Mouse (Mus musculus): ENCODE results near the gene Ptrh2. TPM values are rescaled to one million over a fixed set of nuclear protein-coding genes. Genes with fewer than 3 reads are reported as not detected.
A peak's percentile ranks its signal among the peaks of the same experiment; 100 is the strongest.

Gene Ptrh2
- total and polyA plus RNA-seq, 3 experiments: 29.8 to 54.5 (median 34.7) TPM

DNA sequence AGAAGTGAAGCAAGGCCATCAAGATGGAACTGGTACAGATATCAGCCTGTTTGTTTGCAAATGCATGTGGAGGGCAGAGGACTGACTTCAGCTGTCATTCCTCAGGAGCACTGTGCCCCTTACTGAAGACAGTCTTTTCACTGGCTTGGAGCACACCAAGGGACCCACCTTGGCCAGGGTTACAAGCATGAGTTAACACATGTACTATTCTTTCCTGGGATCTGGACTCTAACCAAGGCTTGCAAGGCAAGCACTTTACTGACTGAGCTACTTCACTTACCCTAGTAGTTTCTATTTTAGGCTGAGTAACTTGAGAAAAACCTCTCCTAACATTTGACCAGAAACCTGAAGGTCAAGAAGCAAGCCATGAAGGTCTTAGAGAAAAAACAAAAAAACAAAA lies 30.8 kb downstream of the Ptrh2 start:
- in situ Hi-C loops (cut with MboI; ENCODE audit: low pct_ligation_motif_present, low pct_unique_long_range_greater_than_20kb, low sequenced_read_pairs): no loop called here
- dilution Hi-C loops (cut with MboI; ENCODE audit: extremely low pct_ligation_motif_present, extremely low pct_unique_long_range_greater_than_20kb, low sequenced_read_pairs): no loop called here
- H3K27ac ChIP-seq (ENCODE audit: insufficient read depth, low read depth): 0 out of 2 replicates have a peak overlapping the region, but pooled peaks have one; percentile 28
- TF ChIP-seq ELF1 (IDR thresholded peaks at IDR 0.05; ENCODE audit: low read depth, low read length) (no peak), HCFC1 (IDR thresholded peaks at IDR 0.05; ENCODE audit: low read depth, low read length) (no peak)
- no peak for DNase-seq (ENCODE audit: extremely low read depth)
- H3K27me3 ChIP-seq (replicated peaks): no peaks in the 10 kb centered on the region
- no peak overlapping the region for H3K9ac ChIP-seq (ENCODE audit: insufficient read depth, low read depth)
- no peak overlapping the region for H3K4me2 ChIP-seq (ENCODE audit: insufficient read depth, low read depth, poor library complexity, severe bottlenecking)
- H3K9me3 ChIP-seq (replicated peaks; ENCODE audit: low read length): no peaks in the 10 kb centered on the region
- peaks cover 39% of the 10 kb centered on the region for H3K79me2 ChIP-seq (replicated peaks; ENCODE audit: control insufficient read depth, extremely low read depth, insufficient read depth, poor library complexity, severe bottlenecking)
- H3K4me3 ChIP-seq (replicated peaks in 1 of 3; ENCODE audit: low read depth in 2 of 3, low read length in 2 of 3, poor library complexity in 1 of 3): no peak overlapping the region
- peaks cover 49 to 75% of the 10 kb centered on the region in 2 experiments for H3K36me3 ChIP-seq (replicated peaks in 1 of 2; ENCODE audit: control insufficient read depth in 1 of 2, insufficient read depth in 1 of 2, low read length in 1 of 2)
- peaks cover 4 to 63% of the 10 kb centered on the region in 2 experiments; a peak in 3 of 4 replicates for H3K4me1 ChIP-seq (ENCODE audit: control insufficient read depth in 1 of 2, insufficient read depth in 2 of 2)

DNA sequence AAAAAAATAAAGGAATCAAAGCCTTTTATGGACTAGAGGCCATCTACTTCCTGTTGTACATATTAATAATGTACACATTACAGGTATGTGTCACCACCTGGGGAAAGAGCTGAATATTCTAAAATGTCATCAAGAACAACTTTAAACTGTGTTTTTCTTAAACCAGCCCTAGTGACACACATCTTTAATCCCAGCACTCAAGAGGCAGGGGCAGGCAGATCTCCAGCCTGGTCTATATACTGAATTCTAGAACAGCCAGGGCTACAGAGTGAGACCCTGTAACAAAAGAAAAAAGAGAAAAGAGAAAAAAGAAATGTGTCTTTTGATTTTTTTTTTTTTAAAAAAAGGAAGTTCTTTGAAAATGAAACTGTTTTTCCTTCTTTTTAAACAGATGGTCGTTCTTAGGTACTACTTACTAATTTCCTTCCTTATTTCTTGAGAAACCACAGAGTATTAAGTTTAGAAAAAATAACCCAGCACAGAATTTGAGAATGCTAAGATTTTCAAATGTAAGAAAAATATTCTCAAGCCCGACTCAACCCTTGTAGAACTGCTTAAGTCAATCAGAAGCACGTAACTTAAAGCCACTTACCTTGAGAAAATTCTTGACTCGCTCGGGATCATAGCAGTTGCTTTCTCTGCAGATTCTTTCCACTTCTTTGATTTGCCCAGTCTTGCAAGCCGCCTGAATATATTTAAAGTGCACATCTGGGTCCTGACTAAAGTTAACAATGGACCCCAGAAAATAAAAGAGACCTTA lies 33.7 kb downstream of the Ptrh2 start:
- in situ Hi-C loops (cut with MboI; ENCODE audit: low pct_ligation_motif_present, low pct_unique_long_range_greater_than_20kb, low sequenced_read_pairs): no loop called here
- TF ChIP-seq PAX5 (IDR thresholded peaks at IDR 0.05; ENCODE audit: low read length): no peak
- TF ChIP-seq ZC3H11A (IDR thresholded peaks at IDR 0.05; ENCODE audit: low read depth, low read length): no peak
- peak; percentile 26; the same call in 1 of the 2 replicates for TF ChIP-seq CHD1 (IDR thresholded peaks at IDR 0.05; ENCODE audit: low read depth, low read length)
- no peak for TF ChIP-seq JUN (IDR thresholded peaks at IDR 0.05; ENCODE audit: insufficient read depth, low read depth, low read length)
- TF ChIP-seq ELF1 (IDR thresholded peaks at IDR 0.05; ENCODE audit: low read depth, low read length): no peak
- no peak for TF ChIP-seq SMC3 (IDR thresholded peaks at IDR 0.05; ENCODE audit: low read depth, low read length)
- TF ChIP-seq TBP (conservative IDR thresholded peaks at IDR 0.05; ENCODE audit: low read depth, low read length): no peak
- 0 out of 2 replicates have a peak, but pooled peaks have one; percentile 9 for TF ChIP-seq TCF12 (IDR thresholded peaks at IDR 0.05; ENCODE audit: low read depth, low read length)
- TF ChIP-seq MEF2A (IDR thresholded peaks at IDR 0.05; ENCODE audit: borderline replicate concordance, low read depth, low read length): no peak
- TF ChIP-seq KAT2A (IDR thresholded peaks at IDR 0.05; ENCODE audit: insufficient replicate concordance, low read length): no peak
- TF ChIP-seq MXI1 (IDR thresholded peaks at IDR 0.05; ENCODE audit: low read depth, low read length): no peak
- no peak for TF ChIP-seq BHLHE40 (IDR thresholded peaks at IDR 0.05; ENCODE audit: low read depth, low read length)
- peak; percentile 58; the same call in 1 of the 2 replicates for TF ChIP-seq IRF4 (IDR thresholded peaks at IDR 0.05; ENCODE audit: low read depth, low read length)
- no peak for TF ChIP-seq UBTF (IDR thresholded peaks at IDR 0.05; ENCODE audit: low read depth, low read length)
- TF ChIP-seq ZNF384 (IDR thresholded peaks at IDR 0.05; ENCODE audit: low read depth, low read length): peak; percentile 95
- no peak for TF ChIP-seq SIN3A (IDR thresholded peaks at IDR 0.05; ENCODE audit: low read length)
- TF ChIP-seq JUND (conservative IDR thresholded peaks at IDR 0.05; ENCODE audit: low read depth, low read length): peak; percentile 65; the same call in 1 of the 2 replicates
- TF ChIP-seq RCOR1 (conservative IDR thresholded peaks at IDR 0.05; ENCODE audit: low read depth, low read length): no peak
- TF ChIP-seq ZMIZ1 (IDR thresholded peaks at IDR 0.05; ENCODE audit: low read depth, low read length): no peak
- TF ChIP-seq MYC (IDR thresholded peaks at IDR 0.05; ENCODE audit: low read depth, low read length): no peak; the same call in 1 of the 2 replicates
- no peak for TF ChIP-seq MAZ (IDR thresholded peaks at IDR 0.05; ENCODE audit: low read depth, low read length)
- no peak for TF ChIP-seq GABPA (IDR thresholded peaks at IDR 0.05; ENCODE audit: insufficient replicate concordance, low read depth, low read length)
- TF ChIP-seq CHD2 (IDR thresholded peaks at IDR 0.05; ENCODE audit: low read length): no peak
- TF ChIP-seq CTCF (conservative IDR thresholded peaks at IDR 0.05 in 1 of 2, IDR thresholded peaks at IDR 0.05 in 1 of 2; ENCODE audit: low read depth in 2 of 2, low read length in 2 of 2): no peak
- no peak for TF ChIP-seq NRF1 (IDR thresholded peaks at IDR 0.05; ENCODE audit: low read depth, low read length)
- no peak for TF ChIP-seq E2F4 (IDR thresholded peaks at IDR 0.05; ENCODE audit: insufficient replicate concordance, low read depth, low read length)
- peak; percentile 90 for TF ChIP-seq EP300 (IDR thresholded peaks at IDR 0.05; ENCODE audit: low read length)
- no peak for TF ChIP-seq HCFC1 (IDR thresholded peaks at IDR 0.05; ENCODE audit: low read depth, low read length)
- no peak for TF ChIP-seq USF2 (conservative IDR thresholded peaks at IDR 0.05; ENCODE audit: low read depth, low read length)
- TF ChIP-seq POLR2AphosphoS2 (IDR thresholded peaks at IDR 0.05; ENCODE audit: low read depth, low read length): no peak
- no peak for TF ChIP-seq NELFE (IDR thresholded peaks at IDR 0.05; ENCODE audit: low read depth, low read length)

More for the DNA sequence above, 33.7 kb downstream of the Ptrh2 start:
- Histone ChIP-seq H3K9me3 (replicated peaks; ENCODE audit: low read length) (no peaks in the 10 kb centered on the region), H3K4me3 (replicated peaks in 1 of 3; ENCODE audit: low read depth in 2 of 3, low read length in 2 of 3, poor library complexity in 1 of 3) (no peak overlapping the region), H3K79me2 (replicated peaks; ENCODE audit: control insufficient read depth, extremely low read depth, insufficient read depth, poor library complexity, severe bottlenecking) (peaks cover 29% of the 10 kb centered on the region), H3K27me3 (replicated peaks) (no peaks in the 10 kb centered on the region), H3K27ac (ENCODE audit: insufficient read depth, low read depth) (peak overlapping the region; percentile 87), H3K9ac (ENCODE audit: insufficient read depth, low read depth) (peak overlapping the region; percentile 80), H3K4me2 (ENCODE audit: insufficient read depth, low read depth, poor library complexity, severe bottlenecking) (peak overlapping the region; percentile 79), H3K36me3 (replicated peaks in 1 of 2; ENCODE audit: control insufficient read depth in 1 of 2, insufficient read depth in 1 of 2, low read length in 1 of 2) (peaks cover 41 to 69% of the 10 kb centered on the region in 2 experiments), H3K4me1 (ENCODE audit: control insufficient read depth in 1 of 2, insufficient read depth in 2 of 2) (peaks cover 7 to 82% of the 10 kb centered on the region in 2 experiments; a peak in 3 of 4 replicates)
- DNase-seq (ENCODE audit: extremely low read depth): peak; percentile 52
- dilution Hi-C loops (cut with MboI; ENCODE audit: extremely low pct_ligation_motif_present, extremely low pct_unique_long_range_greater_than_20kb, low sequenced_read_pairs): no loop called here

Data from CH12.LX (cell line).